Mouse (Mus musculus) stomach, embryonic 16.5 days (tissue): ENCODE results near the gene Tmem41a. TPM values are rescaled to one million over a fixed set of nuclear protein-coding genes. Genes with fewer than 3 reads are reported as not detected.

ENCODE experiments used
- polyA plus RNA-seq: library from polyadenylated mRNA; unstranded; fragments of >200 nt; fragmentation: Nextera tagmentation; extraction: Ambion mirVana; gene quantifications from 2 replicates; pipeline ENCODE4 v1.2.1, GENCODE M21; 2015

Tmem41a gene
- polyA plus RNA-seq, 1 experiment from 2014 or later = 35.2 TPM

Other genes starting within 250 kb of the Tmem41a start
- gene Ehhadh, start 159.7 kb downstream of the Tmem41a start, polyA plus RNA-seq = 5.7 and 6.4 TPM in 2 replicates
- gene Map3k13, start 153.2 kb downstream of the Tmem41a start, polyA plus RNA-seq = 1.2 and 1.3 TPM in 2 replicates
- 29.9 and 48.0 TPM in 2 replicates for gene Liph, start 48.1 kb upstream of the Tmem41a start, polyA plus RNA-seq
- gene Senp2, start 61.9 kb upstream of the Tmem41a start, polyA plus RNA-seq = 40.1 and 40.4 TPM in 2 replicates
- 103 and 106 TPM in 2 replicates for gene Igf2bp2, start 215.7 kb upstream of the Tmem41a start, polyA plus RNA-seq